Mouse (Mus musculus) olfactory bulb, adult 2 months (tissue): ENCODE data around the gene Zfp143.

Source experiments
- CTCF ChIP-seq: fragments of 200-500 bp; IDR thresholded peaks from 2 replicates; pipeline ENCODE4 v1.5.1; 2012; ENCODE audit warnings: low read depth, mild to moderate bottlenecking, low read length, moderate library complexity; ENCODE audit not compliant: insufficient read depth
- POLR2A ChIP-seq: fragments of 200-500 bp; IDR thresholded peaks from 2 replicates; pipeline ENCODE4 v1.6.1; 2012; ENCODE audit warnings: mild to moderate bottlenecking, low read depth, low read length, moderate library complexity; ENCODE audit not compliant: insufficient read depth

GRCm38 (mm10) chr7:110078168-110078567 lies 17.2 kb downstream of the Zfp143 start:
- TF ChIP-seq POLR2A = no peak
- TF ChIP-seq CTCF = no peak
